Mouse (Mus musculus) sigmoid colon, adult 10 weeks (tissue): Measurements from ENCODE around the gene Fbxo24. TPM values are rescaled to one million over a fixed set of nuclear protein-coding genes. Genes with fewer than 3 reads are reported as not detected.

Source experiments
- polyA plus RNA-seq: library from polyadenylated mRNA; stranded (reverse); fragments of 350-450 nt; fragmentation: Illumina TruSeq; extraction: RNeasy Lipid Tissue Mini Kit (QIAGEN cat#74804); gene quantifications from one replicate; pipeline ENCODE4 v1.2.3, GENCODE M21; 2014; ENCODE audit warnings: low read depth, low replicate concordance

Fbxo24 gene
- not detected for polyA plus RNA-seq

GRCm38 (mm10) chr5:137628498-137629305 lies at the start of gene Fbxo24, which contains the start of the genes Lrch4 and Gm20605:
Gene Fbxo24 (minus strand): TSS chr5:137629002.
Gene Lrch4 (plus strand): TSS chr5:137629121.
Gene Gm20605 (plus strand): TSS chr5:137629175.

GRCm38 (mm10) chr5:137645652-137646091 lies 16.9 kb upstream of the Fbxo24 start, which contains the start of gene Irs3:
Gene Irs3 (minus strand): TSS chr5:137645714.

GRCm38 (mm10) chr5:137641054-137641453 lies 12.3 kb upstream of the Fbxo24 start, which contains the start of gene Sap25:
Gene Sap25 (plus strand): TSS chr5:137641334.

GRCm38 (mm10) chr5:137613550-137613949 lies 15.3 kb downstream of the Fbxo24 start, which contains the start of gene Pcolce:
Gene Pcolce (minus strand): TSS chr5:137613784.

GRCm38 (mm10) chr5:137600619-137601364 lies 28.0 kb downstream of the Fbxo24 start, which contains the start of gene Mospd3:
Gene Mospd3 (minus strand): TSS chr5:137601058.

GRCm38 (mm10) chr5:137569665-137570064 lies 59.1 kb downstream of the Fbxo24 start, which contains the start of gene Tfr2:
Gene Tfr2 (plus strand): TSS chr5:137569840.

Other genes with a start within 250 kb of the Fbxo24 start
- gene Zan, start 151.9 kb downstream of the Fbxo24 start, polyA plus RNA-seq, result 10.9 TPM
- not detected for gene Pop7, start 126.5 kb downstream of the Fbxo24 start, polyA plus RNA-seq
- gene Gigyf1, start 110.5 kb downstream of the Fbxo24 start, polyA plus RNA-seq, result 2.5 TPM
- gene Epo, start 95.8 kb downstream of the Fbxo24 start, polyA plus RNA-seq, result not detected
- 2.5 TPM for gene Gnb2, start 95.5 kb downstream of the Fbxo24 start, polyA plus RNA-seq
- not detected for gene Actl6b, start 75.5 kb downstream of the Fbxo24 start, polyA plus RNA-seq
- not detected for gene Tfr2, start 59.2 kb downstream of the Fbxo24 start, polyA plus RNA-seq
- gene Mospd3, start 27.9 kb downstream of the Fbxo24 start, polyA plus RNA-seq, result not detected
- gene Pcolce, start 15.2 kb downstream of the Fbxo24 start, polyA plus RNA-seq, result 5.8 TPM
- 0.85 TPM for gene Lrch4, start 119 bp upstream of the Fbxo24 start, polyA plus RNA-seq
- not detected for gene Gm20605, start 173 bp upstream of the Fbxo24 start, polyA plus RNA-seq
- 1.6 TPM for gene Sap25, start 12.3 kb upstream of the Fbxo24 start, polyA plus RNA-seq
- not detected for gene Irs3, start 16.7 kb upstream of the Fbxo24 start, polyA plus RNA-seq
- 11.5 TPM for gene Agfg2, start 55.7 kb upstream of the Fbxo24 start, polyA plus RNA-seq
- gene Nyap1, start 112.6 kb upstream of the Fbxo24 start, polyA plus RNA-seq, result 0.47 TPM
- 6.2 TPM for gene Tsc22d4, start 116.7 kb upstream of the Fbxo24 start, polyA plus RNA-seq
- gene Ppp1r35, start 149.8 kb upstream of the Fbxo24 start, polyA plus RNA-seq, result 4.4 TPM
- 6.9 TPM for gene Mepce, start 158.7 kb upstream of the Fbxo24 start, polyA plus RNA-seq
- 5.9 TPM for gene Zcwpw1, start 158.8 kb upstream of the Fbxo24 start, polyA plus RNA-seq
- 2.6 TPM for gene Pilra, start 207.3 kb upstream of the Fbxo24 start, polyA plus RNA-seq
- gene Pilrb1, start 229.1 kb upstream of the Fbxo24 start, polyA plus RNA-seq, result 2.0 TPM
- 1.8 TPM for gene Pilrb2, start 242.8 kb upstream of the Fbxo24 start, polyA plus RNA-seq